Mouse (Mus musculus): Measurements from ENCODE around the gene Vmac. TPM values are rescaled to one million over a fixed set of nuclear protein-coding genes. Genes with fewer than 3 reads are reported as not detected.

Vmac gene
- polyA plus RNA-seq, 1 experiment from 2014 or later: 27.4 TPM

- Histone ChIP-seq H3K27ac (no peak overlapping the region), H3K36me3 (ENCODE audit: insufficient read depth, low read length) (no peaks in the 10 kb centered on the region), H3K4me2 (ENCODE audit: low read length) (no peak overlapping the region), H3K4me3 (replicated peaks; ENCODE audit: low read depth, low read length) (no peak overlapping the region), H3K27me3 (ENCODE audit: insufficient read depth, low read length) (no peaks in the 10 kb centered on the region), H3K9ac (ENCODE audit: low read depth, low read length) (no peak overlapping the region), H3K9me3 (replicated peaks; ENCODE audit: low read length) (no peaks in the 10 kb centered on the region), H3K4me1 (replicated peaks; ENCODE audit: insufficient read depth, low read length) (peaks cover 12% of the 10 kb centered on the region)
- DNase-seq (ENCODE audit: low spot score) (no peak), ATAC-seq (replicated peaks; ENCODE audit: low FRiP score, low read depth) (no peak)
- 77% methylated on average over 3 of the region's 3 CpGs for WGBS
- no peak for TF ChIP-seq CTCF (IDR thresholded peaks at IDR 0.05; ENCODE audit: low read depth)
Measured at GRCm38 (mm10) chr17:56667591-56667990, 50.2 kb downstream of the Vmac start.

DNA sequence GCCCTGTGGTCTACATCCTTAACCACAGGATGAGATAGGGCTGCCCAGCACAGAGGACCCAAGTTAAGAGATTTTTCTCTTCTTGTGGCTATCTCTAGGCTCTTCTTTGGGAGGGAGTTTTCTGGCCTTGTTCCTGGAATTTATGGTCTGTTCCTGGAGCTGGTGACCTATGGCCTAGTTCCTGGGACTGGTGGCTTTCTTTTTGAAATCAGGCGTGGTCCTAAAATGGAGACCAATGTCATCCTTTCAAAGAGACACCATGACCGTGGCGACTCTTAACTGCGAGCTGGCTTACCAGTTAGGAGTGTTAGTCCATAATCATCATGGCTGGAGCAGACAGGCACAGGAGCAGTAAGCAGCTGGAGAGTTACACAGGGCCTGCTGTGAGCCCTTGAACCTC lies 51.4 kb downstream of the Vmac start:
- H3K9me3 ChIP-seq (replicated peaks; ENCODE audit: low read length): no peaks in the 10 kb centered on the region
- no peak overlapping the region for H3K27ac ChIP-seq
- no peak for TF ChIP-seq CTCF (IDR thresholded peaks at IDR 0.05; ENCODE audit: low read depth)
- H3K9ac ChIP-seq (ENCODE audit: low read depth, low read length): no peak overlapping the region
- 91% methylated on average over 4 of the region's 4 CpGs for WGBS
- no peak overlapping the region for H3K4me3 ChIP-seq (replicated peaks; ENCODE audit: low read depth, low read length)
- no peaks in the 10 kb centered on the region for H3K27me3 ChIP-seq (ENCODE audit: insufficient read depth, low read length)
- H3K36me3 ChIP-seq (ENCODE audit: insufficient read depth, low read length): no peaks in the 10 kb centered on the region
- DNase-seq (ENCODE audit: low spot score): no peak
- no peak for ATAC-seq (replicated peaks; ENCODE audit: low FRiP score, low read depth)
- H3K4me1 ChIP-seq (replicated peaks; ENCODE audit: insufficient read depth, low read length): peaks cover 12% of the 10 kb centered on the region
- H3K4me2 ChIP-seq (ENCODE audit: low read length): no peak overlapping the region

DNA sequence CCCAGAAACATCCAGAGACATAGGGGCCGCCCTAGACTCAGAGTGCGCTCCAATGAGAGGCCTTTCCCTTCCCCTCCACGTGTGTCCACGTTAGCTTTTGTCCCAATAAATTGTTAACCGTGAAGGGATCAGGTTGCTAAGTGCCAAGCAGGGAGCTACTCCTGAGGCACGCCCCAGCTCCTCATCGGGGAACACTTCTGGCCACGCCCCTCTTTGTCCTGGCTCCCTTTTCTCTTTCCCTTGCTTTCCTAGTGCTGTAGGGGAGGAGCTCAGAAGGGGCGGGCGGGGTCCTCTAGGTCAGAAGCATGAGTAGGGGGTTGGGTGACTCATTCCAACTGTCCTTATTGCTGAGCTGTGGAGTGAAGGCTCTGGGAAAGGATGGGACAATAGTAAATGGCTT lies 53.5 kb downstream of the Vmac start:
- H3K27me3 ChIP-seq (ENCODE audit: insufficient read depth, low read length): no peaks in the 10 kb centered on the region
- 2% methylated on average over 10 of the region's 10 CpGs for WGBS
- DNase-seq (ENCODE audit: low spot score) (peak; percentile 68), ATAC-seq (replicated peaks; ENCODE audit: low FRiP score, low read depth) (peak; percentile 34)
- no peak overlapping the region for H3K27ac ChIP-seq
- H3K4me2 ChIP-seq (ENCODE audit: low read length): peak overlapping the region; percentile 45
- H3K9ac ChIP-seq (ENCODE audit: low read depth, low read length): no peak overlapping the region
- TF ChIP-seq CTCF (IDR thresholded peaks at IDR 0.05; ENCODE audit: low read depth): no peak
- no peaks in the 10 kb centered on the region for H3K9me3 ChIP-seq (replicated peaks; ENCODE audit: low read length)
- no peak overlapping the region for H3K4me3 ChIP-seq (replicated peaks; ENCODE audit: low read depth, low read length)
- H3K4me1 ChIP-seq (replicated peaks; ENCODE audit: insufficient read depth, low read length): peaks cover 12% of the 10 kb centered on the region
- H3K36me3 ChIP-seq (ENCODE audit: insufficient read depth, low read length): no peaks in the 10 kb centered on the region

Other genes with a start within 250 kb of the Vmac start
- 44.7 and 45.3 TPM in 2 replicates for gene Ptprs, start 241.5 kb downstream of the Vmac start, polyA plus RNA-seq (2015; fragmentation: Nextera tagmentation; extraction: Ambion mirVana)
- gene Znrf4, start 205.6 kb downstream of the Vmac start, polyA plus RNA-seq (2015; fragmentation: Nextera tagmentation; extraction: Ambion mirVana): not detected in 2 replicates
- 0.93 and 1.1 TPM in 2 replicates for gene Gm20219, start 163.6 kb downstream of the Vmac start, polyA plus RNA-seq (2015; fragmentation: Nextera tagmentation; extraction: Ambion mirVana)
- 35.7 and 43.4 TPM in 2 replicates for gene Safb2, start 133.4 kb downstream of the Vmac start, polyA plus RNA-seq (2015; fragmentation: Nextera tagmentation; extraction: Ambion mirVana)
- gene Safb, start 133.2 kb downstream of the Vmac start, polyA plus RNA-seq (2015; fragmentation: Nextera tagmentation; extraction: Ambion mirVana): 61.0 and 65.9 TPM in 2 replicates
- 395 and 467 TPM in 2 replicates for gene 2410015M20Rik, start 108.3 kb downstream of the Vmac start, polyA plus RNA-seq (2015; fragmentation: Nextera tagmentation; extraction: Ambion mirVana)
- gene Rpl36, start 104.6 kb downstream of the Vmac start, polyA plus RNA-seq (2015; fragmentation: Nextera tagmentation; extraction: Ambion mirVana): 2,445 and 2,952 TPM in 2 replicates
- gene Lonp1, start 91.1 kb downstream of the Vmac start, polyA plus RNA-seq (2015; fragmentation: Nextera tagmentation; extraction: Ambion mirVana): 45.4 and 46.8 TPM in 2 replicates
- 0.78 and 1.0 TPM in 2 replicates for gene Catsperd, start 89.9 kb downstream of the Vmac start, polyA plus RNA-seq (2015; fragmentation: Nextera tagmentation; extraction: Ambion mirVana)
- 57.4 and 58.8 TPM in 2 replicates for gene Ranbp3, start 44.7 kb downstream of the Vmac start, polyA plus RNA-seq (2015; fragmentation: Nextera tagmentation; extraction: Ambion mirVana)
- 683 and 742 TPM in 2 replicates for gene Ndufa11, start 255 bp downstream of the Vmac start, polyA plus RNA-seq (2015; fragmentation: Nextera tagmentation; extraction: Ambion mirVana)
- 8.7 and 11.8 TPM in 2 replicates for gene Nrtn, start 39.5 kb upstream of the Vmac start, polyA plus RNA-seq (2015; fragmentation: Nextera tagmentation; extraction: Ambion mirVana)
- gene Dus3l, start 46.7 kb upstream of the Vmac start, polyA plus RNA-seq (2015; fragmentation: Nextera tagmentation; extraction: Ambion mirVana): 37.3 and 38.8 TPM in 2 replicates
- 0.59 and 0.71 TPM in 2 replicates for gene Prr22, start 52.2 kb upstream of the Vmac start, polyA plus RNA-seq (2015; fragmentation: Nextera tagmentation; extraction: Ambion mirVana)
- gene Rfx2, start 113.0 kb upstream of the Vmac start, polyA plus RNA-seq (2015; fragmentation: Nextera tagmentation; extraction: Ambion mirVana): 1.6 and 2.1 TPM in 2 replicates
- gene Acsbg2, start 156.4 kb upstream of the Vmac start, polyA plus RNA-seq (2015; fragmentation: Nextera tagmentation; extraction: Ambion mirVana): not detected in 2 replicates
- 0.11 and 0.13 TPM in 2 replicates for gene 1700061G19Rik, start 157.5 kb upstream of the Vmac start, polyA plus RNA-seq (2015; fragmentation: Nextera tagmentation; extraction: Ambion mirVana)
- gene Mllt1, start 217.4 kb upstream of the Vmac start, polyA plus RNA-seq (2015; fragmentation: Nextera tagmentation; extraction: Ambion mirVana): 27.4 and 29.1 TPM in 2 replicates

Measured in kidney, postnatal 0 days (tissue).